Mouse (Mus musculus) cerebellum, adult 2 months (tissue): ENCODE measurements around the gene Tra2b. TPM values are rescaled to one million over a fixed set of nuclear protein-coding genes. Genes with fewer than 3 reads are reported as not detected.

Experiments used
- DNase-seq, 2 experiments: peaks; one replicate each; pipeline ENCODE4 v3.0.0; 2021
- H3K27ac ChIP-seq: fragments of 200-500 bp; 2 replicates; pipeline ENCODE4 v1.5.1; 2012; ENCODE audit warnings: low read length, control low read depth, inconsistent platforms; ENCODE audit not compliant: insufficient read depth
- H3K27me3 ChIP-seq: fragments of 200-500 bp; 2 replicates; pipeline ENCODE4 v1.6.1; 2012; ENCODE audit warnings: inconsistent platforms, mild to moderate bottlenecking, low read length, moderate library complexity; ENCODE audit not compliant: control insufficient read depth, insufficient read depth
- H3K4me1 ChIP-seq: fragments of 200-500 bp; 2 replicates; pipeline ENCODE4 v1.6.1; 2011; ENCODE audit warnings: low read length; ENCODE audit not compliant: control insufficient read depth, insufficient read depth
- H3K4me3 ChIP-seq: fragments of 200-500 bp; replicated peaks from 2 replicates; pipeline ENCODE3; 2011; ENCODE audit warnings: mild to moderate bottlenecking, low read depth, low read length, control low read depth; ENCODE audit not compliant: insufficient read depth
- CTCF ChIP-seq: fragments of 200-500 bp; IDR thresholded peaks from 2 replicates; pipeline ENCODE4 v1.5.1; 2011; ENCODE audit warnings: low read depth, mild to moderate bottlenecking, control low read depth, low read length, moderate library complexity, borderline replicate concordance; ENCODE audit not compliant: insufficient read depth
- POLR2A ChIP-seq: fragments of 200-500 bp; IDR thresholded peaks from 2 replicates; pipeline ENCODE4 v1.6.1; 2011; ENCODE audit warnings: low read length, control low read depth, borderline replicate concordance; ENCODE audit not compliant: insufficient read depth
- WGBS: fragments of 180-500 bp; shearing (Covaris S2); methylation state at CpG from one replicate; pipeline ENCODE4 v1.1.7; 2018; 5-methylcytosine and 5-hydroxymethylcytosine counted together
- polyA plus RNA-seq: library from polyadenylated mRNA; depleted of rRNA; stranded (reverse); fragments of >200 nt; gene quantifications from 2 replicates; pipeline ENCODE4 v1.2.3, GENCODE M21; 2012; rRNA removed

Tra2b gene
- polyA plus RNA-seq, 1 experiment, result 79.5 TPM

GRCm38 (mm10) chr16:22201858-22202257 lies 63.9 kb downstream of the Tra2b start:
- 68% methylated on average over 3 of the region's 3 CpGs for WGBS

GRCm38 (mm10) chr16:22200476-22200875 lies 65.3 kb downstream of the Tra2b start:
- WGBS, result 67% methylated on average over 1 of the region's 1 CpGs
- no peak overlapping the region for H3K27ac ChIP-seq
- H3K4me3 ChIP-seq, result no peak overlapping the region
- no peak for DNase-seq
- no peaks in the 10 kb centered on the region for H3K4me1 ChIP-seq
- TF ChIP-seq POLR2A (no peak), CTCF (no peak)
- no peaks in the 10 kb centered on the region for H3K27me3 ChIP-seq

More at GRCm38 (mm10) chr16:22201858-22202257, 63.9 kb downstream of the Tra2b start:
- Histone ChIP-seq H3K27ac (no peak overlapping the region), H3K4me1 (no peaks in the 10 kb centered on the region), H3K4me3 (no peak overlapping the region), H3K27me3 (no peaks in the 10 kb centered on the region)
- DNase-seq, result no peak
- no peak for TF ChIP-seq POLR2A
- TF ChIP-seq CTCF, result no peak

Other genes starting within 250 kb of the Tra2b start
- 0.22 and 0.23 TPM in 2 replicates for gene Igf2bp2, start 102.7 kb downstream of the Tra2b start, polyA plus RNA-seq
- gene Etv5, start 173.7 kb upstream of the Tra2b start, polyA plus RNA-seq, result 35.5 and 35.6 TPM in 2 replicates